Mouse (Mus musculus) myocyte (in vitro differentiated cells): ENCODE measurements around the gene Nomo1. TPM values are rescaled to one million over a fixed set of nuclear protein-coding genes. Genes with fewer than 3 reads are reported as not detected.

Source experiments
- H3K27me3 ChIP-seq: one replicate; pipeline ENCODE4 v1.6.1; 2011; ENCODE audit not compliant: control insufficient read depth, insufficient read depth, insufficient read length
- H3K36me3 ChIP-seq: one replicate; pipeline ENCODE4 v1.6.1; 2011; ENCODE audit not compliant: control insufficient read depth, insufficient read depth
- H3K4me2 ChIP-seq: one replicate; pipeline ENCODE4 v1.6.1; 2011; ENCODE audit warnings: low read depth, control low read depth
- H3K4me3 ChIP-seq: one replicate; pipeline ENCODE4 v1.5.1; 2011; ENCODE audit warnings: mild to moderate bottlenecking, control low read depth, moderate library complexity
- H3K79me2 ChIP-seq: one replicate; pipeline ENCODE4 v1.6.1; 2011; ENCODE audit not compliant: control insufficient read depth, insufficient read depth
- H3ac ChIP-seq: one replicate; pipeline ENCODE4 v1.6.1; 2011; ENCODE audit not compliant: control insufficient read depth, insufficient read length
- CEBPB ChIP-seq: IDR thresholded peaks from 2 replicates; pipeline ENCODE4 v1.6.1; 2011; ENCODE audit warnings: mild to moderate bottlenecking, moderate library complexity; ENCODE audit not compliant: poor library complexity, insufficient read depth, severe bottlenecking
- E2F4 ChIP-seq: IDR thresholded peaks from one replicate; pipeline ENCODE4 v1.6.1; 2011; ENCODE audit warnings: mild to moderate bottlenecking, control low read depth, moderate library complexity; ENCODE audit not compliant: insufficient read depth
- MAX ChIP-seq: IDR thresholded peaks from one replicate; pipeline ENCODE4 v1.6.1; 2011; ENCODE audit warnings: low read depth, mild to moderate bottlenecking, control low read depth
- MYOD1 ChIP-seq, 3 experiments: IDR thresholded peaks; one replicate each; pipeline ENCODE4 v1.6.1; 2011; ENCODE audit warnings: control low read depth in 2 of 3, low read depth in 2 of 3, mild to moderate bottlenecking in 2 of 3, moderate library complexity in 1 of 3; ENCODE audit not compliant: insufficient read length in 2 of 3, control insufficient read depth in 1 of 3
- MYOG ChIP-seq, 3 experiments: IDR thresholded peaks; one replicate each; pipeline ENCODE4 v1.6.1; 2011; ENCODE audit warnings: control low read depth in 2 of 3, low read depth in 2 of 3, mild to moderate bottlenecking in 2 of 3; ENCODE audit not compliant: insufficient read length in 2 of 3, control insufficient read depth in 1 of 3, insufficient read depth in 1 of 3
- POLR2A ChIP-seq: IDR thresholded peaks from one replicate; pipeline ENCODE4 v1.6.1; 2011; ENCODE audit warnings: low read depth, mild to moderate bottlenecking, control low read depth, moderate library complexity; ENCODE audit not compliant: insufficient read length
- POLR2AphosphoS2 ChIP-seq: IDR thresholded peaks from one replicate; pipeline ENCODE4 v1.6.1; 2011; ENCODE audit warnings: low read depth, control low read depth; ENCODE audit not compliant: insufficient read length
- REST ChIP-seq: IDR thresholded peaks from one replicate; pipeline ENCODE4 v1.6.1; 2011; ENCODE audit warnings: mild to moderate bottlenecking, control low read depth, moderate library complexity; ENCODE audit not compliant: insufficient read depth, insufficient read length
- SRF ChIP-seq: IDR thresholded peaks from one replicate; pipeline ENCODE4 v1.6.1; 2011; ENCODE audit warnings: low read depth; ENCODE audit not compliant: control insufficient read depth, insufficient read length
- TCF12 ChIP-seq: IDR thresholded peaks from one replicate; pipeline ENCODE4 v1.6.1; 2011; ENCODE audit warnings: mild to moderate bottlenecking, control low read depth; ENCODE audit not compliant: poor library complexity, insufficient read depth, severe bottlenecking
- TCF3 ChIP-seq: IDR thresholded peaks from one replicate; pipeline ENCODE4 v1.6.1; 2011; ENCODE audit warnings: low read depth, control low read depth; ENCODE audit not compliant: insufficient read length
- USF1 ChIP-seq: IDR thresholded peaks from one replicate; pipeline ENCODE4 v1.6.1; 2011; ENCODE audit warnings: low read depth, mild to moderate bottlenecking, control low read depth, moderate library complexity
- polyA plus RNA-seq: library from polyadenylated mRNA; unstranded; fragments of >200 nt; fragmentation: generic; extraction: Trizol; gene quantifications from one replicate; pipeline ENCODE4 v1.2.1, GENCODE M21; 2012; ENCODE audit warnings: missing spikeins

The Nomo1 gene
- polyA plus RNA-seq, 1 experiment, result 79.2 TPM

- no peak overlapping the region for H3K4me2 ChIP-seq
- no peak overlapping the region for H3ac ChIP-seq
- no peaks in the 10 kb centered on the region for H3K79me2 ChIP-seq
- TF ChIP-seq POLR2AphosphoS2, result no peak
- no peak for TF ChIP-seq POLR2A
- no peak for TF ChIP-seq TCF3
- no peak for TF ChIP-seq MYOG (IDR thresholded peaks at IDR 0.05; ENCODE audit: control insufficient read depth in 1 of 3, insufficient read depth in 1 of 3, insufficient read length in 2 of 3, low read depth in 2 of 3)
- no peak for TF ChIP-seq CEBPB
- TF ChIP-seq USF1, result no peak
- TF ChIP-seq SRF, result no peak
- no peak for TF ChIP-seq MAX
- no peak for TF ChIP-seq MYOD1 (IDR thresholded peaks at IDR 0.05; ENCODE audit: control insufficient read depth in 1 of 3, insufficient read length in 2 of 3, low read depth in 2 of 3)
- no peak for TF ChIP-seq TCF12
- TF ChIP-seq E2F4, result no peak
- TF ChIP-seq REST, result no peak
- no peaks in the 10 kb centered on the region for H3K27me3 ChIP-seq
- no peaks in the 10 kb centered on the region for H3K36me3 ChIP-seq
- no peak overlapping the region for H3K4me3 ChIP-seq
Observed at GRCm38 (mm10) chr7:46002748-46003147, 30.8 kb upstream of the Nomo1 start.

GRCm38 (mm10) chr7:46009578-46009977 is 23.9 kb upstream of the Nomo1 start:
- H3K27me3 ChIP-seq, result no peaks in the 10 kb centered on the region
- no peak overlapping the region for H3K4me3 ChIP-seq
- H3K79me2 ChIP-seq, result no peaks in the 10 kb centered on the region
- peak overlapping the region; percentile 38 for H3K4me2 ChIP-seq
- H3K36me3 ChIP-seq, result no peaks in the 10 kb centered on the region
- H3ac ChIP-seq, result no peak overlapping the region
- TF ChIP-seq MYOG (IDR thresholded peaks at IDR 0.05; ENCODE audit: control insufficient read depth in 1 of 3, insufficient read depth in 1 of 3, insufficient read length in 2 of 3, low read depth in 2 of 3) (no peak), REST (no peak), CEBPB (no peak), POLR2AphosphoS2 (no peak), POLR2A (no peak), MAX (no peak), USF1 (no peak), TCF12 (no peak)

GRCm38 (mm10) chr7:46012121-46012520 is 21.4 kb upstream of the Nomo1 start:
- Histone ChIP-seq H3K79me2 (no peaks in the 10 kb centered on the region), H3K27me3 (no peaks in the 10 kb centered on the region), H3K4me2 (peak overlapping the region; percentile 55), H3K36me3 (no peaks in the 10 kb centered on the region), H3K4me3 (no peak overlapping the region), H3ac (no peak overlapping the region)
- no peak for TF ChIP-seq MYOD1 (IDR thresholded peaks at IDR 0.05; ENCODE audit: control insufficient read depth in 1 of 3, insufficient read length in 2 of 3, low read depth in 2 of 3)
- TF ChIP-seq TCF3, result no peak
- TF ChIP-seq REST, result no peak
- no peak for TF ChIP-seq MYOG (IDR thresholded peaks at IDR 0.05; ENCODE audit: control insufficient read depth in 1 of 3, insufficient read depth in 1 of 3, insufficient read length in 2 of 3, low read depth in 2 of 3)
- no peak for TF ChIP-seq POLR2A
- TF ChIP-seq E2F4, result no peak
- TF ChIP-seq TCF12, result no peak

- peak overlapping the region; percentile 55 for H3K4me2 ChIP-seq
- H3K27me3 ChIP-seq, result no peaks in the 10 kb centered on the region
- no peak for TF ChIP-seq REST
- TF ChIP-seq TCF3, result no peak
- no peak for TF ChIP-seq TCF12
- no peak for TF ChIP-seq POLR2AphosphoS2
- no peak for TF ChIP-seq CEBPB
- no peak for TF ChIP-seq E2F4
- TF ChIP-seq MYOG (IDR thresholded peaks at IDR 0.05; ENCODE audit: control insufficient read depth in 1 of 3, insufficient read depth in 1 of 3, insufficient read length in 2 of 3, low read depth in 2 of 3), result no peak
- TF ChIP-seq MYOD1 (IDR thresholded peaks at IDR 0.05; ENCODE audit: control insufficient read depth in 1 of 3, insufficient read length in 2 of 3, low read depth in 2 of 3), result peak in 2 of 3 experiments; percentile 46 to 54
- H3K36me3 ChIP-seq, result no peaks in the 10 kb centered on the region
- no peak overlapping the region for H3ac ChIP-seq
- no peaks in the 10 kb centered on the region for H3K79me2 ChIP-seq
- H3K4me3 ChIP-seq, result no peak overlapping the region
Observed at GRCm38 (mm10) chr7:46013266-46014010, 20.1 kb upstream of the Nomo1 start.

GRCm38 (mm10) chr7:46019594-46019993 is 13.9 kb upstream of the Nomo1 start:
- no peak for TF ChIP-seq CEBPB
- no peak for TF ChIP-seq POLR2A
- TF ChIP-seq MYOG (IDR thresholded peaks at IDR 0.05; ENCODE audit: control insufficient read depth in 1 of 3, insufficient read depth in 1 of 3, insufficient read length in 2 of 3, low read depth in 2 of 3), result no peak
- TF ChIP-seq USF1, result no peak
- no peak for TF ChIP-seq TCF3
- no peak for TF ChIP-seq TCF12
- no peak for TF ChIP-seq MAX
- TF ChIP-seq MYOD1 (IDR thresholded peaks at IDR 0.05; ENCODE audit: control insufficient read depth in 1 of 3, insufficient read length in 2 of 3, low read depth in 2 of 3), result no peak
- no peak for TF ChIP-seq REST
- H3K4me2 ChIP-seq, result no peak overlapping the region
- no peaks in the 10 kb centered on the region for H3K79me2 ChIP-seq
- no peak overlapping the region for H3ac ChIP-seq
- no peaks in the 10 kb centered on the region for H3K36me3 ChIP-seq
- H3K4me3 ChIP-seq, result no peak overlapping the region
- H3K27me3 ChIP-seq, result no peaks in the 10 kb centered on the region
